28 mouse cellular contexts compared by ENCODE assay signal in genomic region chr16:14029072-14029471, GRCm38 (mm10). TPM values are rescaled to one million over a fixed set of nuclear protein-coding genes. Genes with fewer than 3 reads are reported as not detected.
"Had no signal": no experiment of that assay in that cellular context is flagged by ENCODE, and none has a peak within 500 bp of the region (broad histone marks: within the 10 kb centered on the region; RNA-seq: fewer than 3 reads in every experiment).

No protein-coding gene starts in this region.

- DNase-seq: kidney, adult 8-10 months; kidney, postnatal 10 days; kidney, postnatal 36 days; left cerebral cortex, postnatal 4 days; liver; lung, adult 18-20 months; lung, postnatal 10 days; lung, postnatal 36 days; retina, postnatal 1 day; right cerebral cortex, postnatal 4 days; thymus, postnatal 25 days had no signal

- H3K36me3 ChIP-seq: kidney, embryonic 15.5 days; limb, embryonic 13.5 days; liver, embryonic 12.5 days; liver, embryonic 15.5 days; lung, embryonic 15.5 days; midbrain, embryonic 10.5 days; midbrain, embryonic 13.5 days; neural tube, embryonic 13.5 days had no signal

- H3K4me3 ChIP-seq: kidney, embryonic 15.5 days; limb, embryonic 13.5 days; liver, embryonic 12.5 days; liver, embryonic 15.5 days; lung, embryonic 15.5 days; megakaryocyte, embryonic 14.5 days; midbrain, embryonic 10.5 days; midbrain, embryonic 13.5 days; myocyte; neural tube, embryonic 13.5 days had no signal

- H3K4me1 ChIP-seq: kidney, embryonic 15.5 days; limb, embryonic 13.5 days; liver, embryonic 12.5 days; liver, embryonic 15.5 days; lung, embryonic 15.5 days; midbrain, embryonic 13.5 days; neural tube, embryonic 13.5 days had no signal

- H3K27ac ChIP-seq: kidney, embryonic 15.5 days; limb, embryonic 13.5 days; liver, embryonic 12.5 days; liver, embryonic 15.5 days; lung, embryonic 15.5 days; midbrain, embryonic 10.5 days; midbrain, embryonic 13.5 days; neural tube, embryonic 13.5 days; stomach, postnatal 0 days had no signal

- H3K27me3 ChIP-seq: kidney, embryonic 15.5 days; limb, embryonic 13.5 days; liver, embryonic 12.5 days; liver, embryonic 15.5 days; lung, embryonic 15.5 days; midbrain, embryonic 13.5 days; neural tube, embryonic 13.5 days had no signal

- ATAC-seq: intestine, postnatal 0 days; liver, embryonic 12.5 days; midbrain, embryonic 13.5 days; midbrain, embryonic 16.5 days had no signal

RNA-seq across cellular contexts. Expression of gene Ifitm7, which starts 42.4 kb away (rescaled TPM):
- total RNA-seq: monocyte, adult 5-6 weeks; neutrophil, adult 5-6 weeks had no signal
- polyA plus RNA-seq: intestine, postnatal 0 days; liver, embryonic 12.5 days; liver, embryonic 15.5 days; lung, embryonic 15.5 days; myocyte; stomach, embryonic 14.5 days; stomach, postnatal 0 days; thymus, postnatal 0 days had no signal

RNA-seq across cellular contexts. Expression of gene 2900011O08Rik, which starts 42.7 kb away (rescaled TPM):
- total RNA-seq: monocyte, adult 5-6 weeks; neutrophil, adult 5-6 weeks had no signal
